Mouse (Mus musculus) layer of hippocampus, adult 2 months (tissue): ENCODE measurements around the gene Abcg4. TPM values are rescaled to one million over a fixed set of nuclear protein-coding genes. Genes with fewer than 3 reads are reported as not detected.
"Not testable (repeated sequence)": the region's sequence is repeated elsewhere in the genome, so short reads cannot be mapped to it uniquely, and the experiment has no call there.

Experiments used
- DNase-seq, 2 experiments: peaks; one replicate each; pipeline ENCODE4 v3.0.0; 2022; ENCODE audit warnings: low spot score in 2 of 2
- H3K27ac ChIP-seq: fragments of 200-600 bp; 2 replicates; pipeline ENCODE4 v1.8.1; 2022
- H3K4me3 ChIP-seq: fragments of 200-600 bp; 2 replicates; pipeline ENCODE4 v1.8.1; 2022; ENCODE audit warnings: mild to moderate bottlenecking
- CTCF ChIP-seq: fragments of 200-600 bp; conservative IDR thresholded peaks from 2 replicates; pipeline ENCODE4 v1.8.1; 2022; ENCODE audit warnings: antibody characterized with exemption, mild to moderate bottlenecking, moderate library complexity
- total RNA-seq, 2 experiments: library from RNA; stranded (reverse); gene quantifications; 2 replicates each; pipeline ENCODE4 v1.2.3; 2021

The Abcg4 gene
- total RNA-seq, 2 experiments from 2014 or later: 67.9 to 71.4 TPM

DNA sequence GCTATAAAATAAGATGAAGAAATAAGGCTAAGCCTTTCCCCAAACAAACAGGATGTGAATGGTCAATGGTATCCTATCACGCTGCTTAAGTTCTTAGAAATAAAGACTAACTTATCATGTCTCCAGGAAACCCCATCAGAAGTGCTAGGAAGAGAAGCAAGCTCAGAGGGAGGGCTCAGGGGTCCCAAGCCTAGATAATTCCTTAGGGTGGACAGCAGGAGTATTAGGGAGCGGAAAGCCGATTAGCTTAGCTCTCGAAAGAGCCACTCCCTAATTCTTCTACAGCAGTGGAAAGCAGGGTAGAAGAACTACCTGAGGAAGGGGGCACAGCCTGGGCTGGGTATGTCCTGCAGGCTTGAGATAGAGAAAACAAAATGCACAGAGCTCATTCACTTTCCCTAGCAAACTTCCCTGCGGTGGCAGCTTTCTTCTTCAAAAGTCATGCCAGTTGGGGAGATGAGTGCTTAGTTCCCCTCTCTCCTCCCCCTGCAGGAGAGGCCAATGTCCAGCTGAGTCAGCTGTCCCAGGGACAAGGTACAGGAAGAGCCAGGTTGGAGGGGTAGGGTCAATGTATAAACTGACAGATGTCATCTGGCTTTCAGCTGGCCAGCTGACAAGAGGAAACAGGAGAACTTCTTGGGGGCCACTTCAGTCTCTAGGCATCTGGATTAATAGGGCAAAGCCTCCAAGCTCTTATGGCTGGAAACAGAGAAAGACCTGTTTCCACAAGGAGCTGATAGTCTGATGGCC lies 29.8 kb upstream of the Abcg4 start:
- peak overlapping the region; percentile 98 for H3K4me3 ChIP-seq
- no peak for TF ChIP-seq CTCF
- no peak for DNase-seq
- H3K27ac ChIP-seq: peak overlapping the region; percentile 95

DNA sequence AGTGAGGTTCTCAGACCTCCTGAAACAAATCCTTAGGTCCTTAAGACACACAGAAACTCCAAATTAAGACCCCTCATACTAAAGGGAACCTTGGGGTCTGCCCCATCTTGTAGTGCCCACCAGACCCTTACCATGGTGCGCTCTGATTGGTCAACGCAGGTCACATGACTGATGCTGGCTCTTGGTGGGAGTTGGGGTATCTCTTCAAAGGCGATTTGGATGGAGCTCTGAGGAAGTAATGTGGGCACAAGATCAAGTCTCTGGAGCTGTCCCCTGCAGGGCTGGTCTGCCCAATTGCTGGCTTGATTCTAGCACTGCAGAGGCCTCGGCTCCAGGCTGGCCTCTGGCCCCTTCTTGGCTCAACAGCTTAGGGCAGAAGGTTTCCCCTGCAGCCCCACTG lies 29.0 kb upstream of the Abcg4 start:
- H3K27ac ChIP-seq: peak overlapping the region; percentile 43; the same call in 1 of the 2 replicates
- peak overlapping the region; percentile 98 for H3K4me3 ChIP-seq
- DNase-seq: no peak
- TF ChIP-seq CTCF: no peak

DNA sequence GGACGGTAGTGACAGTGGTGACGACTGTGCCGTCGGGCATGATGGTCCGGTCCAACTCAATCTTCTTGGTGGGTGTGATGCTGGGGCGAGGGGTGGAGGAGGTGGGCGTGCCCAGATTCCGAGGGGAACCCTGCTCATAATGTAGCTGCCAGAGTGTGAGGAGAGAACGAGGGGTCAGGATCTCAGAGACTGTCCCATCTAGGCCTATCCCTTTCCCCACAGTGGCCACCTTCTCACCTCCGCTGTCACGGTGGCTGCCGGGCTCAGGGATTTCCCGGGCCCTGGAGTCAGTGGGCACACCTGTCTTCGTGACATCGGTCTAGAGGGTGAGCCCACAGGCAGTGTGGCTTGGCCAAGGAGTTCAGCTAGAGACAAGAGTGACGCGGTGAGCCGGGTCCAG lies 26.5 kb upstream of the Abcg4 start:
- no peak for DNase-seq
- peak overlapping the region; percentile 88 for H3K27ac ChIP-seq
- TF ChIP-seq CTCF: no peak
- no peak overlapping the region for H3K4me3 ChIP-seq

DNA sequence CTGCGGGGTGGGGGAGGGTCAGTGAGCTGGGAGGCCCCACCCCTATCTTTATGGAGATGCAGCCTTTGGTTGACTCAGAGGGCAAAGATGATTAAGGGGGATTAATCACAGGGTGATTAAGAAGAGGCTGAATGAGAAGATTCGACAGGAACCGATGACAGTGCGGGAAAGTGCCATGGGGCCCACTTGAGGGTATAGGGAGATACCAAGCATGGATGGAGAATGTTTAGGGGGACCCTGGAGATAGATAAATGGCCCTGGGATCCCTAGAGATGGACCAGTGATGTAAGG lies 25.8 kb upstream of the Abcg4 start:
- no peak for TF ChIP-seq CTCF
- H3K27ac ChIP-seq: peak overlapping the region; percentile 88
- H3K4me3 ChIP-seq: peak overlapping the region; percentile 32; the same call in 1 of the 2 replicates
- no peak for DNase-seq

DNA sequence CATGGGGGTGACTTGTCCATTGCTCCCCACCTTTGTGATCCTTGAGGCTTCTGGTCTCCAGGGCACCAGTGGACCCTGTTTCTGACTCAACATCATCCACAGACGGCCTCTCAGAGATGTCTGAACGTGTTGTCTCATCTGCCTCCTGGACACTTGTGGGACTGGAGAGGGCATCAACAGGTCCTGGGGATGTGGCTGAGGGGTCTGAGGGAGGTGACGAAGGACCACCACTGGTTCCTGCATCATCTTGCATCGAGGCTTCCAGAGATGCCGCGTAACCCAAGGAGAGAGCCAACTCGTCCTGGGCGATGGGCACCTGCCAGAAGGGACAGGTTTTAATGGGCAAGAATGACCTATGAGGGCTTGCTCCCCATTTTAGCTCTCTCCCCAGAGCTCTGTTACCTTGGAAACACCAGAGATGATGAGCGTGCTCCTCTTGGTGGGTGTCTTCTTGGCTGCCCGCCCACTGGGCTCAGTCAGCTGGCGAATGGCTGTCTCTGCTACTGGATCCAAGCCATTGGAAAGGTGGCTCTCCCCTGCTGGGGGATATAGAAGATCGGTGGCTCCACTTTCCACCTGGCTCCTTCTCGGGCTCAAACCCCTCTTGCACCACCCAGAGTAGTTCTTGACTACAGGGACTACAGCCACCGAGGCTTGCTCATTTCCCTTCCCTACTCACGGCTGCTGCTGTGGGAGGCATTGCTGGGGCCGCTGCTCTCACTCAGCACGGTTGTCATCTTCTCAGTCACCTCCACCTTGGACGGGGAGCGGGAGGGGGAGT lies 25.3 kb upstream of the Abcg4 start:
- Histone ChIP-seq H3K4me3 (peak overlapping the region; percentile 32), H3K27ac (peak overlapping the region; percentile 88)
- DNase-seq: peak; percentile 86
- no peak for TF ChIP-seq CTCF

DNA sequence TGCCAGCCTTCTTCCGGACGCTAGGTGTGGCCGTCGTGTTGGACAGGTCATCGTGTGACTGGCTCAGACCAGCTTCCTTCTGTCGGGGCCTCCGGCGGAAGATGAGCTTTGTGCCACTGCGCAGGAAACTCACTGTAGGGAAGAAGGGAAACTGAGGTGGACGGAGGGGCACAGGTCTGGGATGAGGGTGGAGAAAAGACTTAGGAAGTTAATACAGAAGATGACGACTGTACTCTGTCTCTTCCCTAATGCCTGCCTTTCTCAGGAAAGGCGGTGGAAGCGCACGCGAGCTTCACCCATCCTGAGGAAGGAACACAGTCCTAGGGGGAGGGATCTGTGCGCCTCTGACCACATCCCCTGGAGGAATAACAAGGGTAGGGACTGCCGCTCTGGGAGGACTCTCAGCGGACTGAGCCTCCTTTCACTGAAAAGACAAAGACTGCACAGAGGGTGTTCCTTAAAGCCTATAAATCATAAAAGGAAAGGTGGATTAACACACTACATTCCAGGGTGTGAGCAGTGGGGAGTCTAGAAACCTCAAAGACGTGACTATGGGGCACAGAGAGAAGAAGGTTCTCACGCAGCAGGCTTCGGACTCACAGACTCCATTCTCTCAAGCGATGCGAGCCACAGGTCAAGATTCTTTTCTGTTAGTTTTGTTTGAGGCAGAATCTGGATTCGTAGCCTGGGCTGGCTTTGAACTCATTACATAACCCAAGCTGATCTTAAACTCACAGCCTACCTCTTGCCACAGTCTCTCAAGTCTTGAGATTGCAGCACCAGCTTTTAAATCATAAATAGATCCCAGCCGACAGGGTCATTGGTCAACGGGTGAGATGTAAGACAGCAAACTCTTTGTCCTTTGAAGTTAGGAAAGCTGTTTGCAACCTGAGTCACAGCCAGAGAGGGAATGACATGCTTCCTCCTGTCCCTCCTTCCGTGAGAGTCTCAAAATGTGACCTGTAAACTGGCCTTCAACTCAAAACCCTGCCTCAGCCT lies 23.0 kb upstream of the Abcg4 start:
- H3K4me3 ChIP-seq: no peak overlapping the region; the same call in 1 of the 2 replicates
- peak overlapping the region; percentile 71 for H3K27ac ChIP-seq
- no peak for DNase-seq
- no peak for TF ChIP-seq CTCF

DNA sequence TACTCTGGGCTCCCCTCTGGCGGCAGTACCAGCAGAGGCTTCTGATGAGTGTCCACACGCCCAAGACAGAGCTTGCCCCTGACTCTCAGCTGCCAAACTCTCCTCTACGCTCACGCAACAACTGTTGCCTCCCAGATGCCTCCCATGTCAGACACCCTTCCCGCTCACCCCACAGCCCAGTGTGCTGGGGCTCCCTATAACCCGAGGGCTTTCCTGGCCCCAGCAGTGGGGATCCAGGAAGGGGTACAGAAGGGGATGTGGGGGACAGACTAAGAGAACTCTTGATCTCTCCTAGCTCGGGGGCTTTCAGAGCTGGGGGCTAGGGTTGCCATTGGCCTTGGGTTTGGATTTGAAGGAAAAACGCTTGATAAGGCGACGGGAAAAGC lies 22.3 kb upstream of the Abcg4 start:
- TF ChIP-seq CTCF: no peak
- no peak overlapping the region for H3K4me3 ChIP-seq
- peak overlapping the region; percentile 71 for H3K27ac ChIP-seq
- DNase-seq: no peak

DNA sequence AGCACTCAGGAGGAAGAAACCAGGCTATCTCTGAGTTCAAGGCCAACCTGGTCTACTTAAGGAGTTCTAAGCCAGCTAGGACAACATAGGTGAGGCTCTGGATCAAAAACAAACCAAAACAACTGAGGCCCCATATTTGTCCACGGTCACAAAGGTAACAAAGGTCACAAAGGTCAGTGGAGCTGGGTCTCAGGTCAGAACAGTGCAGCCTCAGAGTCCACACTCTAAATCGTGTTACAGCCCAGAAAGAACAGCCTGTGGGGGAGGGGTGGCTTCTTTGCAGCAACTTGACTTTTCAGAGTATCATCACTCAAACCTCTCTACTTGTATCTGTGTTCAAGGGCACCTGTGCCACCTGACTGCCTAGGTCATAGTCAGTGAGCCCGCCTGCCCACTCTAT lies 21.3 kb upstream of the Abcg4 start:
- no peak for TF ChIP-seq CTCF
- DNase-seq: no peak
- Histone ChIP-seq H3K4me3 (no peak overlapping the region), H3K27ac (no peak overlapping the region)

DNA sequence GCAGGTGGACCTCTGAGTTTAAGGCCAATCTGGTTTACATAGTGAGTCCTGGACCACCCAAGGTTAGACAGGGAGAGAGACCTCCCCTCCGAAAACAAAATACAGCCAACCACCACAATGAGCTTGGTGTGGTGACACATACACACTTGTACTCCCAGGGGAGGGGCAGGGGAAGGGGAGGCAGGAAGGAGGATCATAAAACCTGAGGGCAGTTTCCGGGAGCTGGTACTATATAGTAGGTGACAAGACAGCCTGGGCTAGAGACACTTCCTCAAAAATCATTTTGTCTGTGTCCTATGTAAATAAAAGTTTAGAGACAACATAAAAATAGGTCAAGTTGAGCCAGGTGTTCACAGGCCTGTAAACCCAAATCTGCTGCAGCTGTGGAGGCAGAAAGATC lies 18.8 kb upstream of the Abcg4 start:
- DNase-seq: no peak
- H3K4me3 ChIP-seq: no peak overlapping the region
- no peak for TF ChIP-seq CTCF
- no peak overlapping the region for H3K27ac ChIP-seq

DNA sequence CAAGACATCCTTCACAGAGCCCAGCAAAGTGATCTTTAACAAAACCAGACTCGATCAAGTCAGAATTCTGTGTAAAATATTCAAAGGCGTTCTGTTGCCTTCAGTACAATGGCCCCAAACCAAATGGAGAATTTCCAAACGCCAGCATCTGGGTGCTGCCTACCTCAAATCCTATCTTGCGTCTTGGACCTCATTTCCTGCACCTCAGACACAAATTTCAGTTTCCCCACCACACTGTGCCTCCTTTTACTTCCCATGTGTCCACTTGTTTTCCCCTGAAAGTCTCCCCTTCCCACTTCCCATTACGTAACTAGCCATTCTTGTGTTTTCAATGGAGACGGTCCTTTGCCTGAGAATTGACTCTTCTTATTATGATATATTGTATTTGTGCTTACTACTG lies 18.1 kb upstream of the Abcg4 start:
- TF ChIP-seq CTCF: no peak
- H3K27ac ChIP-seq: peak overlapping the region; percentile 82; the same call in 1 of the 2 replicates
- DNase-seq: no peak
- H3K4me3 ChIP-seq: no peak overlapping the region

DNA sequence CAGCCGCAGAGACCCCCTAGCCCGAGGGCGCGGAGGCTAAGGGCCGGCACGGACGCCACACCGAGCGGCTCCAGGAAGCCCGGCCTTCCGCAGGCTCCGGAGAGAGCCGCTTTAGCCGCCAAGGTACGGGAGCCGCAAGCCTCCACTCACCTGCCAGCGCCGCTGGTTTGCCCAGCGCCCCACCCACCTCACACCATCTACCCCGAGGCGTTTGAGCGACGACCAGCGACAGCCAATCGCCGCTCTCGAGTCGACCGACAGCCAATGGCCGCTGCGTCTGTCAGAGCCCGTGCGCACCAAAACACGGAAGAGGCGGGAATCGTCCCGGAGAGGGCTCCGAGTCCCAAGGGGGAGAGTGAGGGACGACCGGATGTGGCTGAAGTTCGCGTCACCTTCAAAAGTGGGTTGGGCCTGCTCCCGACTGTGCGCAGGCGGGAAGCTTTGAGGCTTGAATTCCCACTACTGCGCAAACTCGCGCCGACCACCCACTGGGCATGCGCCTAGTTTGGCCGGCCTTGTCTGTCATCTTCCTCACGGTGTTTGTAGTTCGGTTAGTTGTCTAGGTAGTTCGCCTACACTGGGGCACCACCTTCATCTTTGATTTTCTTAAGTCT lies 17.2 kb upstream of the Abcg4 start, which contains the start of gene Hinfp:
Hinfp (minus strand) TSS at position 206 of the 614 bp plus-strand sequence.
- peak; percentile 97 to 99 for DNase-seq
- Histone ChIP-seq H3K27ac (peak within 1 kb of the TSS; percentile 87), H3K4me3 (peak within 1 kb of the TSS; percentile 100)
- TF ChIP-seq CTCF: no peak

DNA sequence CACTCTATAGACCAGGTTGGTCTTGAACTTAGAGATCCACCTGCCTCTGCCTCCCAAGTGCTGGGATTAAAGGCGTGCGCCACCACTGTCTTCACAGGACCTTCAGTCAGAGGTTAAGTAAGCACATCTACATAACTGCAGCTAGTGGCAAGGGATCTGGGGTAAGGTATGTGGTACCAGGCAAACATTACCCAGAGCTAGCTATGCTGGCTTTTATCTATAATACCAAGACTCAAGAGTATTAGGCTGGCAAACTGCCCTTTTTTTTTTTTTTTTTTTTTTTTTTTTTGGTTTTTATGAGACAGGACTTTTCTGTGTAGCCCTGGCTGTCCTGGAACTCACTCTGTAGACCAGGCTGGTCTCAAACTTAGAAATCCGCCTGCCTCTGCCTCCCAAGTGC lies 11.6 kb upstream of the Abcg4 start:
- H3K4me3 ChIP-seq, H3K27ac ChIP-seq, DNase-seq: not testable (repeated sequence)

DNA sequence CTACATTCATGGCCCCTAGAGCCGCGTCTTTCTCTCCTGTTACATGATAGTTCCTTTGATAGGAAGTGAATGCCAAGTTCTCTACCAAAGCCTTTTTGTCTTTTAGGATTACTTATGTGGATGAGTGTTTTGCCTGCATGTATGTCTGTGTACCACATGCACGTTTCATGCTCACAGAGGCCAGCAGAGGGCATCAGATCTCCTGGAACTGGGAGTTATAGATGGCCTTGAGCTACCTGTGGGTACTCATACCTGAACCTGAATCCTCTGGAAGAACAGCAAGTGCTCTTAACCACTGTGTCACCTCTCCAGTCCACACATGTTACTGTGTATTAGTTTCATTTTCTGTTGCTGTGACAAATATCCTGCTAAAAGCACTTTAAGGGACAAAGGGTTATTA lies 4.1 kb upstream of the Abcg4 start:
- no peak for DNase-seq

More for the DNA sequence above, 4.1 kb upstream of the Abcg4 start:
- peak; percentile 74 for TF ChIP-seq CTCF
- no peak overlapping the region for H3K27ac ChIP-seq
- H3K4me3 ChIP-seq: no peak overlapping the region
